ENCODE assay signal across 8 mouse cellular contexts in the genomic region with DNA sequence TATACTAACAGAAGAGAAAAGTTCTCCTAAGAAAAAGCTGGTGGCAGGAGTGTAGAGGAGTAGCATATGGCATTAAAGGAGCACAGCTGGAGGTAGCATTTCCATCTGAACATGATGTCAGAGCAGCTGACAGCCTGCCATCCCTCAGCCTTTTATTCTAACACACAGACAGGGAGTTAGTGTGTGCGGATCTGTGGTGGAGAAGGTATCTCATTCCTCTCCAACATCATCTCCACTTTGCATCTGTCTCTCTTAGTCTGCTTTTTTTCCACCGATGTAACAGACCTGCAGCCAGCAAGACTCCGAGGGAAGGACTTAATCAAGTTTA. TPM values are rescaled to one million over a fixed set of nuclear protein-coding genes. Genes with fewer than 3 reads are reported as not detected.
DNase-seq lines count a peak whose midpoint lies in the region; ATAC-seq and TF ChIP-seq lines count a peak whose summit lies in the region.

No protein-coding gene starts in this region.

- H3K4me1 ChIP-seq in heart, embryonic 13.5 days, result peaks cover 49% of the 10 kb centered on the region
- H3K4me1 ChIP-seq in CH12.LX (ENCODE audit: control insufficient read depth in 1 of 2, insufficient read depth in 2 of 2), result peaks cover 5 to 52% of the 10 kb centered on the region in 2 experiments; a peak in 3 of 4 replicates
- H3K4me1 ChIP-seq in embryonic facial prominence, embryonic 15.5 days, result peaks cover 45% of the 10 kb centered on the region
- H3K4me1 ChIP-seq in limb, embryonic 10.5 days, result peaks cover 49% of the 10 kb centered on the region

- dilution Hi-C loops in CH12.LX (cut with MboI; ENCODE audit: extremely low pct_ligation_motif_present, extremely low pct_unique_long_range_greater_than_20kb, low sequenced_read_pairs), result no loop called here

- intact Hi-C loops in heart, postnatal 36 days (cut with DNase I), result loop anchor here (5.0 to 10.0 kb wide), 3 partner anchors 88 to 630 kb away; partner anchors contain the start of genes Cep170 and Sdccag8

- H3K4me2 ChIP-seq in heart, embryonic 13.5 days, result peak overlapping the region; percentile 87
- H3K4me2 ChIP-seq in CH12.LX (ENCODE audit: insufficient read depth, low read depth, poor library complexity, severe bottlenecking), result peak overlapping the region; percentile 42
- H3K4me2 ChIP-seq in embryonic facial prominence, embryonic 15.5 days (replicated peaks), result peak overlapping the region; percentile 80

- no peak for TF ChIP-seq POLR2A in CH12.LX (IDR thresholded peaks at IDR 0.05; ENCODE audit: low read depth, low read length)

- H3K79me2 ChIP-seq in CH12.LX (replicated peaks; ENCODE audit: control insufficient read depth, extremely low read depth, insufficient read depth, poor library complexity, severe bottlenecking), result no peaks in the 10 kb centered on the region; the same call in 1 of the 2 replicates

- H3K9ac ChIP-seq in heart, embryonic 13.5 days, result peak overlapping the region; percentile 97; the same call in 1 of the 2 replicates
- H3K9ac ChIP-seq in CH12.LX (ENCODE audit: insufficient read depth, low read depth), result peak overlapping the region; percentile 88
- no peak overlapping the region for H3K9ac ChIP-seq in embryonic facial prominence, embryonic 15.5 days

- in situ Hi-C loops in CH12.LX (cut with MboI; ENCODE audit: low pct_ligation_motif_present, low pct_unique_long_range_greater_than_20kb, low sequenced_read_pairs), result no loop called here

- H3K27ac ChIP-seq in heart, embryonic 13.5 days (replicated peaks), result no peak overlapping the region
- no peak overlapping the region for H3K27ac ChIP-seq in CH12.LX (ENCODE audit: insufficient read depth, low read depth)
- peak overlapping the region; percentile 89 for H3K27ac ChIP-seq in embryonic facial prominence, embryonic 15.5 days (replicated peaks)
- no peak overlapping the region for H3K27ac ChIP-seq in limb, embryonic 10.5 days

- peak overlapping the region; percentile 89 for H3K4me3 ChIP-seq in heart, embryonic 13.5 days
- H3K4me3 ChIP-seq in CH12.LX (replicated peaks in 1 of 3; ENCODE audit: low read depth in 2 of 3, low read length in 2 of 3, poor library complexity in 1 of 3), result peak overlapping the region in 2 of 3 experiments; percentile 45 to 71
- peak overlapping the region; percentile 92 for H3K4me3 ChIP-seq in embryonic facial prominence, embryonic 15.5 days (replicated peaks)
- 0 out of 2 replicates have a peak overlapping the region, but pooled peaks have one; percentile 84 for H3K4me3 ChIP-seq in limb, embryonic 10.5 days

- peaks cover 24% of the 10 kb centered on the region for H3K36me3 ChIP-seq in heart, embryonic 13.5 days
- H3K36me3 ChIP-seq in CH12.LX (replicated peaks in 1 of 2; ENCODE audit: control insufficient read depth in 1 of 2, insufficient read depth in 1 of 2, low read length in 1 of 2), result peaks cover 13 to 19% of the 10 kb centered on the region in 2 experiments
- peaks cover 14% of the 10 kb centered on the region; the same call in 1 of the 2 replicates for H3K36me3 ChIP-seq in embryonic facial prominence, embryonic 15.5 days
- H3K36me3 ChIP-seq in limb, embryonic 10.5 days, result peaks cover 20% of the 10 kb centered on the region

- no peak for ATAC-seq in heart, embryonic 13.5 days (ENCODE audit: extremely low read depth, insufficient number of reproducible peaks, low FRiP score, low TSS enrichment)
- ATAC-seq in embryonic facial prominence, embryonic 15.5 days (ENCODE audit: insufficient number of reproducible peaks, low FRiP score, low TSS enrichment, low read depth), result no peak

- H3K27me3 ChIP-seq in heart, embryonic 13.5 days (replicated peaks), result no peaks in the 10 kb centered on the region
- H3K27me3 ChIP-seq in CH12.LX (replicated peaks), result peaks cover 5% of the 10 kb centered on the region
- H3K27me3 ChIP-seq in embryonic facial prominence, embryonic 15.5 days, result no peaks in the 10 kb centered on the region
- no peaks in the 10 kb centered on the region for H3K27me3 ChIP-seq in limb, embryonic 10.5 days (ENCODE audit: low read depth, poor library complexity, severe bottlenecking)

- TF ChIP-seq RAD21 in CH12.LX (IDR thresholded peaks at IDR 0.05; ENCODE audit: low read depth, low read length), result no peak

- TF ChIP-seq EP300 in CH12.LX (IDR thresholded peaks at IDR 0.05; ENCODE audit: low read length), result no peak

- WGBS in heart, embryonic 13.5 days, result 34% methylated on average over 3 of the region's 3 CpGs
- WGBS in embryonic facial prominence, embryonic 15.5 days, result 16% methylated on average over 3 of the region's 3 CpGs
- WGBS in limb, embryonic 10.5 days, result 33% methylated on average over 3 of the region's 3 CpGs

- no peak for TF ChIP-seq CTCF in CH12.LX (conservative IDR thresholded peaks at IDR 0.05 in 1 of 2, IDR thresholded peaks at IDR 0.05 in 1 of 2; ENCODE audit: low read depth in 2 of 2, low read length in 2 of 2)

- H3K9me3 ChIP-seq in heart, embryonic 13.5 days, result no peaks in the 10 kb centered on the region
- H3K9me3 ChIP-seq in CH12.LX (replicated peaks; ENCODE audit: low read length), result no peaks in the 10 kb centered on the region
- H3K9me3 ChIP-seq in embryonic facial prominence, embryonic 15.5 days (replicated peaks), result no peaks in the 10 kb centered on the region
- no peaks in the 10 kb centered on the region for H3K9me3 ChIP-seq in limb, embryonic 10.5 days (replicated peaks)

- no peak for DNase-seq in heart, postnatal 36 days
- DNase-seq in CH12.LX (ENCODE audit: extremely low read depth), result no peak
- DNase-seq in limb, embryonic 10.5 days (ENCODE audit: low spot score), result no peak
- peak; percentile 70 for DNase-seq in retina, embryonic 14.5 days (ENCODE audit: low spot score)
- DNase-seq in thymus, postnatal 36 days, result no peak
- no peak for DNase-seq in frontal cortex, postnatal 36 days (ENCODE audit: low spot score in 2 of 2)

TF ChIP-seq in CH12.LX, 34 proteins besides CTCF, POLR2A, EP300 and RAD21:
- TF ChIP-seq PAX5 (IDR thresholded peaks at IDR 0.05; ENCODE audit: low read length) (no peak), MAZ (IDR thresholded peaks at IDR 0.05; ENCODE audit: low read depth, low read length) (no peak), ZC3H11A (IDR thresholded peaks at IDR 0.05; ENCODE audit: low read depth, low read length) (no peak), ELF1 (IDR thresholded peaks at IDR 0.05; ENCODE audit: low read depth, low read length) (no peak), ZNF384 (IDR thresholded peaks at IDR 0.05; ENCODE audit: low read depth, low read length) (no peak), ETS1 (conservative IDR thresholded peaks at IDR 0.05; ENCODE audit: low read depth, low read length) (no peak), MYC (IDR thresholded peaks at IDR 0.05; ENCODE audit: low read depth, low read length) (no peak), JUND (conservative IDR thresholded peaks at IDR 0.05; ENCODE audit: low read depth, low read length) (no peak), UBTF (IDR thresholded peaks at IDR 0.05; ENCODE audit: low read depth, low read length) (no peak), BHLHE40 (IDR thresholded peaks at IDR 0.05; ENCODE audit: low read depth, low read length) (no peak), USF1 (IDR thresholded peaks at IDR 0.05; ENCODE audit: low read depth, low read length) (no peak), KAT2A (IDR thresholded peaks at IDR 0.05; ENCODE audit: insufficient replicate concordance, low read length) (no peak), ZMIZ1 (IDR thresholded peaks at IDR 0.05; ENCODE audit: low read depth, low read length) (no peak), NRF1 (IDR thresholded peaks at IDR 0.05; ENCODE audit: low read depth, low read length) (no peak), HCFC1 (IDR thresholded peaks at IDR 0.05; ENCODE audit: low read depth, low read length) (no peak), MAX (IDR thresholded peaks at IDR 0.05; ENCODE audit: low read length) (no peak), E2F4 (IDR thresholded peaks at IDR 0.05; ENCODE audit: insufficient replicate concordance, low read depth, low read length) (no peak), ZKSCAN1 (IDR thresholded peaks at IDR 0.05; ENCODE audit: borderline replicate concordance, low read depth, low read length) (no peak), MAFK (IDR thresholded peaks at IDR 0.05; ENCODE audit: insufficient replicate concordance, low read length) (no peak), IRF4 (IDR thresholded peaks at IDR 0.05; ENCODE audit: low read depth, low read length) (no peak)

RNA-seq across cellular contexts. Expression of gene Zbtb18, which starts 2.3 kb away (rescaled TPM):
- polyA plus RNA-seq in heart, embryonic 13.5 days (2015; fragmentation: Nextera tagmentation; extraction: Ambion mirVana), result 1.0 and 2.0 TPM in 2 replicates
- total RNA-seq in heart, postnatal 36 days (2021), result 10 to 100 TPM; 44.5 to 44.6 TPM
- 3.9 and 8.4 TPM in 2 replicates for total RNA-seq in CH12.LX (2012; rRNA removed)
- total RNA-seq in CH12.LX (2014; rRNA removed), result 10.0 and 10.5 TPM in 2 replicates
- 13.5 and 16.9 TPM in 2 replicates for polyA plus RNA-seq in CH12.LX (2012; ENCODE audit: insufficient read length, low read depth)
- 2.5 and 4.9 TPM in 2 replicates for polyA plus RNA-seq in embryonic facial prominence, embryonic 15.5 days (2015; fragmentation: Nextera tagmentation; extraction: Ambion mirVana)
- polyA plus RNA-seq in limb, embryonic 10.5 days (2016; fragmentation: Nextera tagmentation; extraction: Ambion mirVana), result 0.99 and 1.0 TPM in 2 replicates
